ENCODE assay signal across 12 mouse cellular contexts in the genomic region with DNA sequence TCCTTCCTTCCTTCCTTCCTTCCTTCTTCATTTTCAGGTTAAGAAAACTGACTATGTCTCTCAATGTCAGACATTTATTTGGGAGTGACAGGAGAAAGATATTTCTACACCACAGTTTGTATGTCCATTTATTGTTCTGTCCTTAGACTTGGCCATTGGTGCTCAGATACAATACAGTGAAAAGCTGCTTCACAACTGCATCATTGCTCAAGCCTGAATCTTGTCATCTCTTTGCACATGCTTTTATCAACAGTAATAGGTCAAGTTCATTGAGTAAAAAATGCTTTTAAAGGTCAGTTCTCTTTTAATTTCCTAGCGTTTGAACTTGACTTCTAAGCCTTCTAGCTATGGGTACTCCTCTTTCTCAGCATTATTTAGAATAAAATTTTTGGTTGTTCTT.
"Had no signal": no experiment of that assay in that cellular context is flagged by ENCODE, and none has a peak within 500 bp of the region (broad histone marks: within the 10 kb centered on the region; RNA-seq: fewer than 3 reads in every experiment).

No protein-coding gene starts in this region.

- DNase-seq: retina, postnatal 1 day; right cerebral cortex, adult 18-20 months; right cerebral cortex, postnatal 14 days; right cerebral cortex, postnatal 25 days; right cerebral cortex, postnatal 4 days; spleen, adult 18-20 months; thymus, adult 18-20 months; thymus, adult 2 months; thymus, postnatal 14 days; thymus, postnatal 25 days; thymus, postnatal 36 days; thymus, postnatal 4 days had no signal
